Mouse (Mus musculus) CD8-positive naive resting alpha-beta T cell, adult 57 days (primary cell): ENCODE measurements around the gene Vmn2r110. TPM values are rescaled to one million over a fixed set of nuclear protein-coding genes. Genes with fewer than 3 reads are reported as not detected.

Experiments used
- total RNA-seq: library from RNA; stranded (reverse); gene quantifications from one replicate; pipeline ENCODE4 v1.2.4, GENCODE M21; 2023

Gene Vmn2r110
- total RNA-seq: not detected

GRCm38 (mm10) chr17:20596323-20596722, at the start of gene Vmn2r110:
Vmn2r110 (minus strand) TSS chr17:20596423.

GRCm38 (mm10) chr17:20624777-20625176, 28.6 kb upstream of the Vmn2r110 start, which contains the start of gene Fpr-rs3:
Fpr-rs3 (minus strand) TSS chr17:20624877.

GRCm38 (mm10) chr17:20564656-20565055, 31.6 kb downstream of the Vmn2r110 start, which contains the start of gene Vmn2r109:
Vmn2r109 (minus strand) TSS chr17:20564756.

Other genes with a start within 250 kb of the Vmn2r110 start
- gene Vmn1r224, start 182.3 kb downstream of the Vmn2r110 start, total RNA-seq: not detected
- 0.06 TPM for gene Vmn2r108, start 115.1 kb downstream of the Vmn2r110 start, total RNA-seq
- not detected for gene Vmn1r225, start 98.3 kb downstream of the Vmn2r110 start, total RNA-seq
- not detected for gene Vmn2r109, start 31.7 kb downstream of the Vmn2r110 start, total RNA-seq
- not detected for gene Fpr-rs3, start 28.5 kb upstream of the Vmn2r110 start, total RNA-seq
- not detected for gene Vmn1r226, start 86.4 kb upstream of the Vmn2r110 start, total RNA-seq
- not detected for gene Vmn1r227, start 133.4 kb upstream of the Vmn2r110 start, total RNA-seq
- gene Vmn1r228, start 189.7 kb upstream of the Vmn2r110 start, total RNA-seq: not detected
- gene Vmn1r229, start 215.1 kb upstream of the Vmn2r110 start, total RNA-seq: not detected
- not detected for gene Vmn1r230, start 244.0 kb upstream of the Vmn2r110 start, total RNA-seq